Mouse (Mus musculus) G1E-ER4 (cell line): ENCODE results near the gene Rab31. TPM values are rescaled to one million over a fixed set of nuclear protein-coding genes. Genes with fewer than 3 reads are reported as not detected.

Experiments used
- GATA1 ChIP-seq: IDR thresholded peaks from one replicate; pipeline ENCODE4 v1.8.0; 2012; ENCODE audit warnings: low read length, inconsistent platforms
- polyA plus RNA-seq: library from polyadenylated mRNA; stranded (reverse); fragments of >175 nt; gene quantifications from 2 replicates; pipeline ENCODE4 v1.2.3, GENCODE M21; 2012

Rab31 gene
- polyA plus RNA-seq, 1 experiment = 0.01 TPM

DNA sequence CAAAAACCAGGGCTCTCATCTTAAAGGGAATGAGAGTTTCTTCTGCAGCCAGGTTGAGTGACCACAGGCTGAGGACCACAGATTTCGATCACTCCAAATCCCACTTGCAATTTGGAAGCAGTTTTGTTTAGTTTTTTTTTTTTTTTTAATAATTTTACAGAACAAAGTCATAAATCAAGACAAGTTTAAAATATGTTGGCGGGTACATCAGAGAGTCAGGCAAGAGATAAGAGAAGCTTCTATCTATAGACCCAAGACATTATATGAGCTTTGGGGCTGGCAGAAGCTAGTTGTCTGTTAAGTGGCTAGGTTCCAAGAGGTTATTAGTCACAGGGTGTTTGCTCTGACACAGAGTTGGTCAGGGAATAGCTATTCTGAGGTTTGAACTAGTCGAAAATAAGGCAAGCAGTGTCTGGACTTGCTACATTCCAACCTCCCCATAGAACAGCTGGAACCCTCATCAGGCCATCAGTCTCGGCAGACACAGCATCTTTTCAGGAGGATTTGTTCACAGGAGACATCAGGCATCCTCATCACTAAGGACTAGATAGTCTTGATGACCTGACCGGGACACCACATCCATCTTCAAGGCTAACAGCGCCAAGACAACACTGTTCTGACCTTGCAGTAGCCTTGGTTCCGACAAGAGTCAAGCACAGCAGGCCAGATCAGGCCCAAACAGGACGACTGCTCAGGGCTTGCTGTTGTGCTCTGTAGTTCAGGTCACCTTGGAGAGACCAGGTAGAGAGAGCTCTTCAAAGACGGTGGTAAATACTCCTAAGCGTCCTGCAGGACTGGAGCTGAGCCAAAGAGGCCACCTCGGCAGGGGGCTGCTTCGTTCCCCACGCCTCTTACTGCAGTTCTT lies 68.8 kb downstream of the Rab31 start:
- TF ChIP-seq GATA1 = no peak

DNA sequence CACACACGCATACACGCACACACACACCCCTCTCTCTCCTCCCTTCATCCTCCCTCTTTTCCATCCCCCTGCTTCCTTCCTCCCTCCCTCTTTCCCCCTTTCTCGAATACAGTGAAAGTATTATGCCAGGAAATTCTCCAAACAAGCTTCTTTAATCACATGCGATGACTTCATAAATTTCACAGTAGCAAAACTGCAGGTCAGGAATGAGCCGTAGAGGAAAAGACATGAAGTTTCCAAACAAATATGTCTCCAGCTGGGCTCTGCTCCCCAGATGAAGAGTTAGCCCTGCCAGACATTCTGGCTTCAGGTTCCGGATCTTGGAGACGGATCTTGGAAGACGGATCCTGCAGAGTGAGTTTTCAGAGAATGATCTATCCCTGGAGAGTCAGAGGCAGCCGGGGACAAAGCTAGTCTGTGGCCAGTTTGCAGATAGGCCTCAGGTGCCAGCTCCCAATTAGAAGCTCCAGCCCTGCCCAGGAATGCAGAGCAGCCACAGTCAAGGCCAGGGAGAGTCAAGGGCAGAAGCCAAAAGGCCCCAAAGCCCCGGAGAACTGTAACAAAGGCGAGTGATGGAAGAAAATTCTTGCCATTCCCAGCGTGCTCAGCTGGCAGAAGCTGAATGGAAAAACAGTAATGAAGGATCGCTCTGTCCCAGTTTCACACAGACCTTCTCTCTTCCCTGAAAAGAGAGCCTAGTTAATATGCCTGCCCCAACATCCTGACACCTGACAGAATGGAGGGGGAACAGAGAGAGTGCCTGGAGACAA lies 70.6 kb downstream of the Rab31 start:
- TF ChIP-seq GATA1 = no peak

DNA sequence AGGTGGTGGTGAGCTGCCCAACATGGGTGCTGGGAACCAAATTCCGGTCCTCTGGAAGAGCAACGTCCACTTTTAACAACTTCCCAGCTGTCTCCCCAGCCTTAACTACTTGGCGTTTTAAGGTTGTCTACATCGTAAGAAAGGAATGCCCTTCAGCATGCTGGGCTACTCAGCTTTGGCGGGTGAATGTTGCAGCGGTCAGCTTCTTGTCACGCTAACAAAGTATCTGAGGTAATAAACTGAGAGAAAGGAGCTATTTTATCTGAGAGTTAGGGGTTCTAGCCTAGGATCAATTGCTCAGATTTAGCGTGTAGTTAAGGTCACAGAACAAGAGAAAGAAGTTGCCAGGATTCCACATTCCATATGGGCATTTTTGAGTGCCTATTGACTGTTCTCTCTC lies 71.2 kb downstream of the Rab31 start:
- TF ChIP-seq GATA1 = no peak

DNA sequence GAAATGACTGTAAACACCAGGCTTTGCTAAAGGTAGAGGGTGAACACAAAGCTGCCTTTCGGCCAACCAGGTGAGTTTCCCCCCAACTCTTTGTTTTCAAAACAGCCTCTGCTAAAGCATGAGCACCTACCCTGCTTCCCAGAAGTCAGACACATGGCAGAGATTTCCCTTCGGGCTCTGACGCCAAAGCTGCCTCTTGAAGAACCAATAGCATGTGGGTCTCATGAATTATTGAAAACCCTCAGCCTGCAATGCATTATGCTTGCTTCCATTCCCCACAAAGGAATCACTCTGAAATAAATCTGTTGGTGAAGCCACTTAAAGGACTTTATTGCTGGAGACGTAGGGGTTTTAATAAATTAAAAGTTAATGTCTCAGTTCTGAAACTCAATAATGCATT lies 72.5 kb downstream of the Rab31 start:
- TF ChIP-seq GATA1 = no peak

DNA sequence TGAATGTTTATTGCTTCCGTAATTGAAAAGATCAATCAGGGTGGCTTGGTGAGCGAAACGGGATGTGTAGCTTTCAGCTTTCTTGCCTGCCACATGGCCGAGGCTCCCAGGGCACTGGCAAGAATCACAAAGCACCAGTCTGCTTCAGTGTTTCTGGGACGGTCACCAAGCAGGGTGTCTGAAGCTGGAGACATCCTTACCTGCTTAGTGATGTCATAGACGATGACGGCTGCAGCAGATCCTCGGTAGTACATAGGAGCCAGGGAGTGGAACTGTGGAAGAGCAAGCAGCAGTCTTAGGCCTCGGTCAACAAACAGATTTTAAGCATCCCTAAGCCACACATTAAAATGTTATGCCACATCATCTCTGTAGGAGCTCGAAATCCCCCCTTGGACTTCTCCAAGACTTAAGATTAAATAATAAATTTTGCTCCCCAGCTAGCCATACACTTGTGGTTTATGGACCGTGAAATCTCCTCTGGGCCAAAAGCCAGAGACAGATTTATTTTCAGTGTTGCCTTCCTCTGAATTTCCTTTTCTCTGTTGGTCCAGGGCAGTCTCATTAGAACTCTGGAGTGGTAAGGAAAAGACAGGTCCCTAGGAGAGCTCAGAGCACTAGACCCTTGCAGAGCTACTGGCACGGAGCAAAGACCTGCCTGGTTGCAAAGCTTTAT lies 74.6 kb downstream of the Rab31 start:
- TF ChIP-seq GATA1 = no peak

DNA sequence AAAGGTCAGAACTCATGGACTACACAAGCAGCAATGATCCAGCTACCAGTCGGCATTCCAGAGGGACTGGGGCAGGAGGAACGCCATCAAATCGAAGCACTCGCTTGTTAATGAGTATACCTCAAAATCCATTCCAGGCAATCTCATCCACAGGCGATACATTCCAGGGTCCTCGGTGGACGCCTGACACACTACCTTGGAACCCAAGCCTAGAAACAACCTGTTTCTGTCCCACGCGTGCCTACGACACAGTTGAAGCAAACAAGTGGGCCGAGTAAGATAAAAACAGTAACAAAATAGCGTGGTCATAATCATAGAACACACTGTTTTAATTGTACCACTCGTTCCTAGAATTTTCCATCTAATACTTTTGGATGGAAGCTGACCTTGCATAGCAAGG lies 75.6 kb downstream of the Rab31 start:
- TF ChIP-seq GATA1 = no peak

DNA sequence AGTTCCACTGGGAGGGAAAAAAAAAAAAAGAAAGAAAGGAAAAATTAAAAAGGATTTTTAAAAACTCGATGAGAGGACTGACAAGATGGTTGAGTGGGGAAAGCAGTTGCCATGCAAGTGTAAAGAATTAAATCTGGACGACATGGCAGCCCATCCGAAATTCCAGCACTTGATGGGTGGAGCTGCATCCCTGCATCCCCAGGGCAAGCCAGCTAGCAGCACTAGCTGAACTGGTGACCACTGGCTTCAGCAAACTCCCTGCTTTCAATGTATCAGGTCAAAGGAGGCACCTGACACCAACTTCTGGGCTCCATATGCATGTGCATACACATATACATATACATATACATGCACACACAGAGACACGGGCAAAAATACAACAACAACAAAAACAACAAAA lies 80.3 kb downstream of the Rab31 start:
- TF ChIP-seq GATA1 = no peak

DNA sequence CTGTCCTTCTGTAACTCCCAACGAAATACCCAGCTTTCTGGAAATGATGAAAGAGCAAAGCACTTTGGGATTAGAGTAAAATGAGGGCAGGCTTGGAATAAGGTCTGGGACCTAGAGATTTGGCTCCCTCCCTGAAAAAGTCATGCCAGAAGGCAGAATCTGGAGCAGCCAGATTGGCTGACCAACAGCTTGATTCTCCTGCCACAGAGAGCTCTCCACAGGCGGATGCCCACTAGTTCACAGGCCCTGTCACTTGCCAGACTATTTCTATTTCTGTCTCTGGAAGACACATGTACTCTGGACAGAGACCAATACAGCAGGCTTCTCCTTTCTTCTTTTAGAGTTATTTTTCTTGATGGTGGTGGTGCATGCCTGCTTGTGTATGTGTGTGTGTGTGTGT lies 88.8 kb downstream of the Rab31 start:
- no peak for TF ChIP-seq GATA1

DNA sequence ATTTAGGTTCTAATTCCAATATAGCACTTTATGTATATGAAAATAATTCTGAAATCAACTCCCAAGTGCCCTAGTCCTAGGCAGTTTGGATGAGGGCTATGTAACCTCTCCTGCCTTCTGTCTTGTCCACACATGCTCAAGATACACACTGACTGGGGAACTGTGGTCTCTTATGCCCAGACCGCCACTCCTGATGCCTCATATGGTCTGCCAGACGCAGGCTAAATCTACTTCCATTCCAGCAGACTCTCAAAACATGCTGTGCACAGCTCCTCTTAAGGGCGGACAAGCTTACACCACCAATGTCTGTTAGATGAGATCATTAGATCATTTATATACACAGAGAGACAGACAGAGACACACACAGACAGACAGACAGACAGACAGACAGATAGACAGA lies 89.2 kb downstream of the Rab31 start:
- no peak for TF ChIP-seq GATA1

DNA sequence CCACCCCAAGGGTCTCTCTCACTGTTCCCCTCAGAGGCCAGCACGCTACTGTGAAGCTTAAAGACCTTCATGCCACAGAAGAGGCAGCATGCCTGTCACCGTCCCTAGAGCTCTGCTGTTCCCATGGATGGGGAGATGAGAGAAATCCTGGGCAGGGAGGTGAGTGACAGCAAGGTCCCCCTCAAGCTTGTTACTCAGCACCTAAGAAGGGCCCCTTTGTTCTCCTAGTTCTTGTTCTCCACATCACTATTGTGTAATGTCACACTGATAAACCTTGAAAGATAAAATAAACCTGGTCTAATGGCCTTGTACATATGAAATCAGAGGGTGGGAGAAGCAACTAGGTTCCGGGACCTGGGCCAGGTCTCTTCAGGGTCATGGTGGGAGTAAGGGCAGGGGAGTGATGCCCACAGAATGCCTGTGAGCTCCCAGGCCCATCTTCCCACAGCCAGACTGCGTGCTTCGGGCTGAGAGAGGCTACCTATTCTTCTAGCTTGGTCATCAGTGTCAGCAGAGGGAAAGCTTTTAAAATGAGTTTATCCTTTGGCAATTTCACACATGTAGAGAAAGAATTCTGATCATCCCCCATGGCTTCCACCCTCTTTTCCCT lies 90.4 kb downstream of the Rab31 start:
- TF ChIP-seq GATA1 = no peak

DNA sequence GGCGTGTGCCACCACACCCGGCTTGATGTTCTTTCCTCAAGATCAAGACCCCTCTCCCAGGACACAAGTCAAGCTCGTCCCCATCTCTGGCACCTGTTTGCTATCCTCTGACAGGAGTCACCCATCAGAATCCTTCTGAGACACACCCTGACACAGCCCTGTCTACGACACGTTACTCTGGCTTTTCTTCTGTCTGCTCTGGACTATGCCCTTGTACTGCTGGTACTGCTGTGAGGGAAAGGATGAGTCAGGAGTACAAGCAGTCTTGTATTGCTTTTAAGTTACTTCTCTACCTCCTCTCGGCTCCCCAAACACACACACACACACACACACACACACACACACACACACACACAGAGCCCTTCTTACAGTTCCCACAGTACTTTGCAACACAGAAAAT lies 91.0 kb downstream of the Rab31 start:
- TF ChIP-seq GATA1 = no peak

DNA sequence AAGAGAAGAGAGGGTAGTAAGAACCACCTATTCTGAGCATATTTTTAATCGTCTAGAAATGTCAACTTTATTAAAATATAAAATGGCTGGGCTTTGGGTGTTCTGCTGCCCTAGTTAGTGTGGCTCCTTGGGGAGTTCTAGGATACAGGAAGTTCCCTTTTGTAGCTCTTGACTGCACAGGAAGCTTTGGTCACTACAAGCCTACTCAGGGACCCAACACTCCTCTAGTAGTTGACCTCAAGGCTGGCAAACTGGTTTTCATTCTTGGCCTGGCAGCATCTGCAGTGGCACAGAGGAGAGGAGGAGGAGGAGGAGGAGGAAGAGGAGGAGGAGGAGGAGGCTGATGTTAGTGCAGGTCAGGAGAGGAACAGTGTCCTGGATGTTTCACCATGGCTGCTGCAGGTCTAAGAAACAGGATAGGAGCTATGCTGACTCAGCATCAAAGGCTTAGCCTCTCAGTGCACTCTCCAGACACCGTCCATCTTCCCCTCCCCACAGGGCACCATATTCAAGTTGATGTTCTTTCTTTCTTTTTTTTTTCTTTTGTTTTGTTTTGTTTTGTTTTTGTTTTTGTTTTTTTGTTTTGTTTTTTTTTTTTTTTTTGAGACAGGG lies 91.6 kb downstream of the Rab31 start:
- TF ChIP-seq GATA1 = no peak

DNA sequence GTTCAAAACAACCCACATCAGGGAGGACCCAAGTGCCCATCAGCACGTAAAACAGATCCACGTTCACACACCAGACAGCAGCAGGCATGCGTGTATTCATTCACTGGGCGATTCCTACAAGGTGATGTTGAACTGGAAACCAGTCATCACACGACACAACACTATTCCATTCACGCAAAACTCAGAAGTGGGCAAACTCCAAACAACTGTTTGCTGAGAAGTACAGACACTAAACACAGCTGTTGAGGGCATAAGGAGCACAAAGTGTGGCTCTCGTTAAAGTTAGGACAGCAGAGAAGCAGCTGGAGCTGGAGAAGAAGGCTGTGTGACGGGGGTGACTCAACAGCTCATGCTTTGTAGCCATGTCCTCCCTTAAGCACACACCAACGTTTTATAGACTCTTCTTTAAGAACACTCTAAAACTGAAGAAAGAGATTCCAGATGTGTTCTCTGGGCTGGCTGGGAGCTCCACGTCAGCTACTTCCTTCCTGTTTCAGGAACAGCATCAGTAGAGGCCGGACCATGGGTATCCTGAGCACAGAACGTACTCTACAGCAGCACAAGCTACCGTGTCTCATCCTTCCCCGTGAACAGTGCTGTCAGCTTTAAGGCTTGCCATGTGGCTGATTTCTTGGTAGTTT lies 92.6 kb downstream of the Rab31 start:
- no peak for TF ChIP-seq GATA1

DNA sequence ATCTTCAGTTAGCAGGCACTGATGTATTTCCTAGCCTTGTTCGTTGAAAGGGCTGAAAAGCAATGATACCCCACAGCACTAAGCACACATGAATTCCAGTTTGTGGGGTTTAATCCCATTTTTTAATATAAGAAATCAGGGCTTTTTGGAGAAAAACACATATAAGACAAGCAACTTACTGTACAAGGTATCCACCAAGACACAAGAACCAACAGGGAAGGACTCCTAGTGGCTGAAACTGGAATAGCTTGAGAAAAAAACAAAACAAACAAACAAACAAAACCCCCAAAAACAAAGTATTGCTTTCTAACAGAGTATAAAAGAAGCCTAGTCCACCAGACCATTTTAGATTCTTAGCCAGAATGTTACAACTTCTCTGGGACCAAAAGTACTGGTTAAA lies 94.8 kb downstream of the Rab31 start:
- TF ChIP-seq GATA1 = no peak

DNA sequence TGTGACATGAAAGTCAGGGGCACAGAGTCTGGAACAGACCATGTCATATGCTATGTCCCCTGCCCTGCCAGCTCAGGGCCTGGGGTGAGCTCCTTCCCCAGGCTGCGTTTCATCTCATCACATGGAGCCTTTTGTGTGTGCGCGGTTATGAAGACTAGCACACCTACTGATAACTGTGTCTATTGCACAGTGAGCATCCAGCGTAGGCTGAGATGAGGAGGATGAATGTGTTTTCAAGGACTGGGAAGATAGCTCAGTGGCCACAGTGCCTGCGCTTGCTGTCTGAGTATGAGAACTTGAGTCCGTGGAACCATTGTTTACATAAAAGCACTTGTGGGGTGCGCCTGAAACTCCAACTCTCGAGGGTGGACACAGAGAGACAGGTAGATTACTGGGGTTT lies 96.0 kb downstream of the Rab31 start:
- no peak for TF ChIP-seq GATA1
